9 mouse cellular contexts compared by ENCODE assay signal in genomic region chr9:111149188-111149945, GRCm38 (mm10). TPM values are rescaled to one million over a fixed set of nuclear protein-coding genes. Genes with fewer than 3 reads are reported as not detected.
A peak's percentile ranks its signal among the peaks of the same experiment; 100 is the strongest.
DNase-seq lines count a peak whose midpoint lies in the region; ATAC-seq and TF ChIP-seq lines count a peak whose summit lies in the region.
"Had no signal": no experiment of that assay in that cellular context is flagged by ENCODE, and none has a peak within 500 bp of the region (broad histone marks: within the 10 kb centered on the region; RNA-seq: fewer than 3 reads in every experiment).

No protein-coding gene starts in this region.

- 0 out of 2 replicates have a peak, but pooled peaks have one; percentile 34 for ATAC-seq in liver, embryonic 15.5 days (ENCODE audit: insufficient read depth)
- no peak for ATAC-seq in liver, embryonic 11.5 days (replicated peaks; ENCODE audit: low FRiP score)
- peak; percentile 82 for ATAC-seq in kidney, embryonic 16.5 days (ENCODE audit: low FRiP score, low TSS enrichment)
- ATAC-seq in hindbrain, embryonic 12.5 days (ENCODE audit: low FRiP score): no peak
- no peak for ATAC-seq in forebrain, embryonic 13.5 days

- H3K27me3 ChIP-seq in liver, embryonic 15.5 days: no peaks in the 10 kb centered on the region
- no peaks in the 10 kb centered on the region for H3K27me3 ChIP-seq in liver, embryonic 11.5 days (replicated peaks; ENCODE audit: control insufficient read depth, insufficient read depth, low read length)
- H3K27me3 ChIP-seq in kidney, embryonic 16.5 days (ENCODE audit: insufficient read depth, low read length): no peaks in the 10 kb centered on the region
- no peaks in the 10 kb centered on the region for H3K27me3 ChIP-seq in small intestine, adult 2 months (ENCODE audit: control insufficient read depth, insufficient read depth, low read length)
- no peaks in the 10 kb centered on the region for H3K27me3 ChIP-seq in hindbrain, embryonic 12.5 days
- H3K27me3 ChIP-seq in forebrain, embryonic 13.5 days: no peaks in the 10 kb centered on the region

- no peaks in the 10 kb centered on the region for H3K36me3 ChIP-seq in liver, embryonic 15.5 days (replicated peaks)
- no peaks in the 10 kb centered on the region for H3K36me3 ChIP-seq in liver, embryonic 11.5 days (ENCODE audit: control insufficient read depth, insufficient read depth, low read length)
- H3K36me3 ChIP-seq in kidney, embryonic 16.5 days (ENCODE audit: insufficient read depth, low read length): no peaks in the 10 kb centered on the region
- H3K36me3 ChIP-seq in small intestine, adult 2 months (ENCODE audit: control insufficient read depth, insufficient read depth, low read length): peaks cover 1% of the 10 kb centered on the region
- no peaks in the 10 kb centered on the region for H3K36me3 ChIP-seq in hindbrain, embryonic 12.5 days
- H3K36me3 ChIP-seq in forebrain, embryonic 13.5 days (ENCODE audit: poor library complexity, severe bottlenecking): no peaks in the 10 kb centered on the region

- TF ChIP-seq CTCF in small intestine, adult 2 months (IDR thresholded peaks at IDR 0.05; ENCODE audit: extremely low read depth, insufficient read length, insufficient replicate concordance, low read depth, low read length): no peak

- no peak overlapping the region for H3K27ac ChIP-seq in liver, embryonic 15.5 days (replicated peaks)
- H3K27ac ChIP-seq in liver, embryonic 11.5 days (ENCODE audit: low read depth, low read length): no peak overlapping the region
- H3K27ac ChIP-seq in kidney, embryonic 16.5 days (ENCODE audit: low read length): peak overlapping the region; percentile 38; the same call in 1 of the 2 replicates
- peak overlapping the region; percentile 57 for H3K27ac ChIP-seq in small intestine, adult 2 months (ENCODE audit: insufficient read depth, low read depth, low read length)
- no peak overlapping the region for H3K27ac ChIP-seq in hindbrain, embryonic 12.5 days
- H3K27ac ChIP-seq in forebrain, embryonic 13.5 days: no peak overlapping the region

- 47% methylated on average over 5 of the region's 5 CpGs for WGBS in liver, embryonic 15.5 days (ENCODE audit: insufficient replicate concordance)
- WGBS in liver, embryonic 11.5 days: 43% methylated on average over 5 of the region's 5 CpGs
- 30% methylated on average over 5 of the region's 5 CpGs for WGBS in kidney, embryonic 16.5 days
- WGBS in small intestine, adult 2 months: 33% methylated on average over 5 of the region's 5 CpGs
- 67% methylated on average over 5 of the region's 5 CpGs for WGBS in hindbrain, embryonic 12.5 days
- 73% methylated on average over 5 of the region's 5 CpGs for WGBS in forebrain, embryonic 13.5 days

- H3K4me2 ChIP-seq in liver, embryonic 15.5 days: no peak overlapping the region
- no peak overlapping the region for H3K4me2 ChIP-seq in liver, embryonic 11.5 days
- peak overlapping the region; percentile 20; the same call in 1 of the 2 replicates for H3K4me2 ChIP-seq in kidney, embryonic 16.5 days (replicated peaks; ENCODE audit: low read depth, low read length)
- H3K4me2 ChIP-seq in hindbrain, embryonic 12.5 days (replicated peaks): no peak overlapping the region
- H3K4me2 ChIP-seq in forebrain, embryonic 13.5 days: no peak overlapping the region

- H3K9me3 ChIP-seq in liver, embryonic 15.5 days (replicated peaks): no peaks in the 10 kb centered on the region
- no peaks in the 10 kb centered on the region for H3K9me3 ChIP-seq in liver, embryonic 11.5 days (ENCODE audit: control insufficient read depth, low read length)
- no peaks in the 10 kb centered on the region for H3K9me3 ChIP-seq in kidney, embryonic 16.5 days (ENCODE audit: low read length)
- H3K9me3 ChIP-seq in hindbrain, embryonic 12.5 days (replicated peaks): no peaks in the 10 kb centered on the region
- H3K9me3 ChIP-seq in forebrain, embryonic 13.5 days (replicated peaks): no peaks in the 10 kb centered on the region

- no peak for DNase-seq in liver, embryonic 11.5 days (ENCODE audit: low spot score)
- DNase-seq in heart, adult 8-10 months (ENCODE audit: low spot score): peak; percentile 84
- DNase-seq in layer of hippocampus, adult 11-12 months (ENCODE audit: low spot score): no peak

- peaks cover 43% of the 10 kb centered on the region for H3K4me1 ChIP-seq in liver, embryonic 15.5 days (replicated peaks)
- peaks cover 6% of the 10 kb centered on the region; the same call in 1 of the 2 replicates for H3K4me1 ChIP-seq in liver, embryonic 11.5 days (replicated peaks; ENCODE audit: control insufficient read depth, insufficient read depth, low read length)
- H3K4me1 ChIP-seq in kidney, embryonic 16.5 days (ENCODE audit: insufficient read depth, low read length): peaks cover 22% of the 10 kb centered on the region
- peaks cover 23% of the 10 kb centered on the region for H3K4me1 ChIP-seq in small intestine, adult 2 months (ENCODE audit: control insufficient read depth, insufficient read depth, insufficient read length, low read length)
- no peaks in the 10 kb centered on the region for H3K4me1 ChIP-seq in hindbrain, embryonic 12.5 days
- H3K4me1 ChIP-seq in forebrain, embryonic 13.5 days: 0 out of 2 replicates have a peak, but pooled peaks cover 2% of the 10 kb centered on the region

- TF ChIP-seq POLR2A in small intestine, adult 2 months (IDR thresholded peaks at IDR 0.05; ENCODE audit: low read depth, low read length): no peak

- H3K4me3 ChIP-seq in liver, embryonic 15.5 days (replicated peaks): no peak overlapping the region
- no peak overlapping the region for H3K4me3 ChIP-seq in liver, embryonic 11.5 days (ENCODE audit: low read depth, low read length)
- no peak overlapping the region for H3K4me3 ChIP-seq in kidney, embryonic 16.5 days (ENCODE audit: low read length)
- no peak overlapping the region for H3K4me3 ChIP-seq in small intestine, adult 2 months (ENCODE audit: low read depth, low read length)
- no peak overlapping the region for H3K4me3 ChIP-seq in hindbrain, embryonic 12.5 days
- no peak overlapping the region for H3K4me3 ChIP-seq in forebrain, embryonic 13.5 days
- H3K4me3 ChIP-seq: erythroblast, embryonic 14.5 days had no signal

- H3K9ac ChIP-seq in liver, embryonic 15.5 days: no peak overlapping the region
- no peak overlapping the region for H3K9ac ChIP-seq in liver, embryonic 11.5 days (ENCODE audit: low read depth, low read length)
- no peak overlapping the region for H3K9ac ChIP-seq in kidney, embryonic 16.5 days (replicated peaks; ENCODE audit: low read length)
- H3K9ac ChIP-seq in hindbrain, embryonic 12.5 days: no peak overlapping the region
- no peak overlapping the region for H3K9ac ChIP-seq in forebrain, embryonic 13.5 days

RNA-seq across cellular contexts. Expression of gene Lrrfip2, which starts 32.0 kb away (rescaled TPM):
- 17.7 and 17.9 TPM in 2 replicates for polyA plus RNA-seq in liver, embryonic 15.5 days (2015; fragmentation: Nextera tagmentation; extraction: Ambion mirVana)
- 40.0 and 40.3 TPM in 2 replicates for polyA plus RNA-seq in liver, embryonic 11.5 days (2014; fragmentation: Nextera tagmentation; extraction: Ambion mirVana)
- 100 to 1,000 TPM in 2 of 4 experiments, 10 to 100 TPM in 2; 89.3 to 102 (median 96.2) TPM for total RNA-seq in heart, adult 8-10 months (2022)
- polyA plus RNA-seq in kidney, embryonic 16.5 days (2015; fragmentation: Nextera tagmentation; extraction: Ambion mirVana): 37.8 and 38.2 TPM in 2 replicates
- polyA plus RNA-seq in small intestine, adult 2 months (2012; rRNA removed): 3.7 and 15.3 TPM in 2 replicates
- polyA plus RNA-seq in hindbrain, embryonic 12.5 days (2016; fragmentation: Nextera tagmentation; extraction: Ambion mirVana): 50.5 and 53.7 TPM in 2 replicates
- 40.4 and 42.1 TPM in 2 replicates for polyA plus RNA-seq in forebrain, embryonic 13.5 days (2015; fragmentation: Nextera tagmentation; extraction: Ambion mirVana)

Comparison
In these comparisons a context has a peak if more than half of its experiments do, and no peak if none do; other contexts are left out.
1. ATAC-seq: peak in liver, embryonic 15.5 days (single experiment) and kidney, embryonic 16.5 days (single experiment); none in liver, embryonic 11.5 days (single experiment), hindbrain, embryonic 12.5 days (single experiment) and forebrain, embryonic 13.5 days (single experiment).
2. H3K27ac ChIP-seq: peak in kidney, embryonic 16.5 days (single experiment) and small intestine, adult 2 months (single experiment); none in liver, embryonic 15.5 days (single experiment), liver, embryonic 11.5 days (single experiment), hindbrain, embryonic 12.5 days (single experiment) and forebrain, embryonic 13.5 days (single experiment).